Mouse (Mus musculus): Measurements from ENCODE around the gene Dtymk. TPM values are rescaled to one million over a fixed set of nuclear protein-coding genes. Genes with fewer than 3 reads are reported as not detected.

Gene Dtymk
- polyA plus RNA-seq, 1 experiment from 2014 or later = 146 TPM

Other genes with a start within 250 kb of the Dtymk start
- 300 and 346 TPM in 2 replicates for gene Stk25, start 143.3 kb downstream of the Dtymk start, polyA plus RNA-seq (2015; fragmentation: Nextera tagmentation; extraction: Ambion mirVana)
- 86.3 and 86.6 TPM in 2 replicates for gene Bok, start 116.3 kb downstream of the Dtymk start, polyA plus RNA-seq (2015; fragmentation: Nextera tagmentation; extraction: Ambion mirVana)
- 80.1 and 83.0 TPM in 2 replicates for gene Atg4b, start 50.4 kb downstream of the Dtymk start, polyA plus RNA-seq (2015; fragmentation: Nextera tagmentation; extraction: Ambion mirVana)
- 45.4 and 53.2 TPM in 2 replicates for gene Thap4, start 47.1 kb downstream of the Dtymk start, polyA plus RNA-seq (2015; fragmentation: Nextera tagmentation; extraction: Ambion mirVana)
- gene Ing5, start 2.0 kb upstream of the Dtymk start, polyA plus RNA-seq (2015; fragmentation: Nextera tagmentation; extraction: Ambion mirVana) = 7.9 and 11.0 TPM in 2 replicates
- gene D2hgdh, start 23.0 kb upstream of the Dtymk start, polyA plus RNA-seq (2015; fragmentation: Nextera tagmentation; extraction: Ambion mirVana) = 16.0 and 17.8 TPM in 2 replicates
- not detected in 2 replicates for gene Gal3st2, start 59.4 kb upstream of the Dtymk start, polyA plus RNA-seq (2015; fragmentation: Nextera tagmentation; extraction: Ambion mirVana)
- not detected in 2 replicates for gene Gal3st2b, start 116.4 kb upstream of the Dtymk start, polyA plus RNA-seq (2015; fragmentation: Nextera tagmentation; extraction: Ambion mirVana)
- gene Gal3st2c, start 188.6 kb upstream of the Dtymk start, polyA plus RNA-seq (2015; fragmentation: Nextera tagmentation; extraction: Ambion mirVana) = not detected in 2 replicates
- 0.05 TPM in 1 of 2 replicates, not detected in the other for gene Neu4, start 218.5 kb upstream of the Dtymk start, polyA plus RNA-seq (2015; fragmentation: Nextera tagmentation; extraction: Ambion mirVana)

Data from neural tube, embryonic 15.5 days (tissue).